Mouse (Mus musculus) cortical plate, adult 2 months (tissue): ENCODE data around the gene Szrd1. TPM values are rescaled to one million over a fixed set of nuclear protein-coding genes. Genes with fewer than 3 reads are reported as not detected.

Source experiments
- H3K27ac ChIP-seq: fragments of 200-500 bp; 2 replicates; pipeline ENCODE4 v1.5.1; 2012; ENCODE audit warnings: low read length, control low read depth, inconsistent platforms; ENCODE audit not compliant: insufficient read depth
- H3K4me1 ChIP-seq: fragments of 200-500 bp; 2 replicates; pipeline ENCODE4 v1.6.1; 2011; ENCODE audit warnings: low read length; ENCODE audit not compliant: control insufficient read depth, insufficient read depth
- H3K4me3 ChIP-seq: fragments of 200-500 bp; 2 replicates; pipeline ENCODE4 v1.5.1; 2011; ENCODE audit warnings: mild to moderate bottlenecking, low read length, control low read depth; ENCODE audit not compliant: insufficient read depth
- CTCF ChIP-seq: fragments of 200-500 bp; IDR thresholded peaks from 2 replicates; pipeline ENCODE4 v1.5.1; 2011; ENCODE audit warnings: mild to moderate bottlenecking, control low read depth, low read length; ENCODE audit not compliant: insufficient read depth; ENCODE audit errors: extremely low read depth
- POLR2A ChIP-seq: fragments of 200-500 bp; IDR thresholded peaks from 2 replicates; pipeline ENCODE4 v1.6.1; 2011; ENCODE audit warnings: mild to moderate bottlenecking, low read length, control low read depth; ENCODE audit not compliant: insufficient read depth; ENCODE audit errors: extremely low read depth
- polyA plus RNA-seq: library from polyadenylated mRNA; depleted of rRNA; stranded (reverse); fragments of >200 nt; gene quantifications from 2 replicates; pipeline ENCODE4 v1.2.3, GENCODE M21; 2012

The Szrd1 gene
- polyA plus RNA-seq, 1 experiment, result 19.4 TPM

DNA sequence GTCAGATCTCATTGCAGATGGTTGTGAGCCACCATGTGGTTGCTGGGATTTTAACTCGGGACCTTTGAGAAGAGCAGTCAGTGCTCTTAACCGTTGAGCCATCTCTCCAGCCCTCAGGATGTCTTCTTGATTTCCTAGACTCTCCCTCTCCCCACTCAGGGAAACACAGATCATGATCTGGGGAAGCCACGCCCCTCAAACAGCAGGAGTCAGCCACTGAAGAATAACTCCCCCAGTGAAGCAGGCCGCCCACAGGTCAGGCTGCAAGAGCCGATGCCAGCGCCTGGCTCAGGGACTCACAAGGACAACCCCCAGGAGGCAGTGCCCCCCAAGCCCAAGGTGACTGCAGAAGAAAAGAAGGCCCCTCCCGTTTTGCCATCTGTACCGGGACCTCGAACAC, 42.9 kb downstream of the Szrd1 start:
- H3K27ac ChIP-seq, result no peak overlapping the region
- 0 out of 2 replicates have a peak, but pooled peaks cover 1% of the 10 kb centered on the region for H3K4me1 ChIP-seq
- H3K4me3 ChIP-seq, result no peak overlapping the region
- TF ChIP-seq POLR2A, result no peak
- no peak for TF ChIP-seq CTCF

DNA sequence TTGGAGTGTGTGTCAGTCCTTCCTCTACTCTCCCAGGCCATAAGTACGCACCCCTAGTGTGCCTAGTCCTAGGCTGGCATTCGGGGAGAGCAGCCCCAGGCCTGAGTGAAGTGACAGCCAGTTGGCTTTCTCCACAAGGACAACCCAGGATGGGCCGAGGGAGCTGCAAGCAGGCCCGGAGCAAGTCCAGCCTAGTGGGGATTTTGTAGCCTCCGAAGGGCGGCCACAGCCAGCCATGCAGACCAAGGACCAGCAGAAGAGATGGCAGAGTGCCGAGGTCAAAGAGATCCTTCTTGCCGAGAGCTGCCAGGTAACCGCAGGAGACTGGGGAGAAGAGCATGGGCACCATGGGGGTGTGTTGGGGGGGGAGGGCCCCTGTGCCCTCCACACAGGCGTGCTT, 44.6 kb downstream of the Szrd1 start:
- H3K4me3 ChIP-seq, result no peak overlapping the region
- TF ChIP-seq POLR2A, result no peak
- TF ChIP-seq CTCF, result no peak
- H3K27ac ChIP-seq, result no peak overlapping the region
- 0 out of 2 replicates have a peak, but pooled peaks cover 1% of the 10 kb centered on the region for H3K4me1 ChIP-seq

- H3K4me1 ChIP-seq, result no peaks in the 10 kb centered on the region
- no peak overlapping the region for H3K4me3 ChIP-seq
- no peak overlapping the region for H3K27ac ChIP-seq
- TF ChIP-seq CTCF (no peak), POLR2A (peak; percentile 68)
Observed at GRCm38 (mm10) chr4:141088714-141089113, 50.9 kb downstream of the Szrd1 start.

DNA sequence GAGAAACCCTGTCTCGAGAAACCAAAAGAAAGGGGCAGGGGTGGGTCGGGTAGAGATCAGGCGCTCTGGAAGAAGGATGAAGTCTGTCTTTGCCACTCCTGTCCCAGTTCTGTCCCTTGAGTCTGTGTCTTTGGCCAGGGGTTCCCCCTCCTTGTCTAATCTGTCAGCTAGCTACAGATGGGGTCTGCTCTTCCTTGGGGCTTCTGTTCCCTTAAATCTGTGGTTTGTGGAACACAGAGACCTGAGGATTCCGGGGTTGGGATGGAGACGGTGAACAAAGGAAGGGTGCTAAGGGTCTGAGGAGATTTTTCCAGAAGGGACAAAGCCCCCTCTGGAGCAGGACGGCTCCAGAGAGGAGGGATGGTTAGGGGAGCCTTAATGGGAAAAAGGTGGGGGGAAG, 51.5 kb downstream of the Szrd1 start, which contains the start of gene Spata21:
Gene Spata21 (plus strand): TSS at position 301 of the 400 bp plus-strand sequence.
- Histone ChIP-seq H3K4me1 (no peaks in the 10 kb centered on the region), H3K4me3 (no peak within 1 kb of the TSS), H3K27ac (no peak within 1 kb of the TSS)
- TF ChIP-seq CTCF (no peak), POLR2A (no peak)

DNA sequence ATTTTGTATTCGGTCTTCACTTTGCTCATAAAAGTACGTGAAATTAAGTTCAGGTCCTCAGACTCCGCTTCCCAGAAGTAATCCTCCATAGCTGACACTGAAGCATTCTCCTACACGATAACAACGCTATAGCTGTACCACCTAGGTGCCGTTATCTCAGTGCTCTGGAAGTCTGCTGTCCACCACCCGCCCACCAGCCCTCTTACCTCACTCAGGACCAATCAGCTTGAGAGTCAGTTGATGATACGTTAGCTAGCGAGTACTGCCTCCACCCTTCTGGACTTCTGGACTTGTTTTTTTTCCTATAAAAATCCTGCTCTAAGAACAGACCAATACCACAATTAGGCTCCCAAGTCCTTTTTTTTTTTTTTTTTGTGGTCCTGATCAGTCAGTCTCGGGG, 52.7 kb downstream of the Szrd1 start:
- Histone ChIP-seq H3K4me3 (no peak overlapping the region), H3K27ac (no peak overlapping the region), H3K4me1 (no peaks in the 10 kb centered on the region)
- TF ChIP-seq CTCF, result no peak
- TF ChIP-seq POLR2A, result no peak

- no peak overlapping the region; the same call in 1 of the 2 replicates for H3K4me3 ChIP-seq
- no peak overlapping the region for H3K27ac ChIP-seq
- H3K4me1 ChIP-seq, result peaks cover 12% of the 10 kb centered on the region
- no peak for TF ChIP-seq CTCF
Observed at GRCm38 (mm10) chr4:141078510-141079137, 61.0 kb downstream of the Szrd1 start.

- Histone ChIP-seq H3K4me1 (peaks cover 12% of the 10 kb centered on the region), H3K4me3 (peak within 1 kb of the TSS; percentile 81), H3K27ac (peak within 1 kb of the TSS; percentile 67; the same call in 1 of the 2 replicates)
- TF ChIP-seq CTCF (peak; percentile 43; the same call in 1 of the 2 replicates), POLR2A (peak; percentile 99)
Observed at GRCm38 (mm10) chr4:141077681-141078509, 61.7 kb downstream of the Szrd1 start, which contains the start of gene Necap2. TSS of gene Necap2 (minus strand) at chr4:141078357.

GRCm38 (mm10) chr4:141076761-141077506, 62.6 kb downstream of the Szrd1 start:
- H3K4me1 ChIP-seq, result peaks cover 12% of the 10 kb centered on the region
- H3K4me3 ChIP-seq, result peak overlapping the region; percentile 81
- H3K27ac ChIP-seq, result no peak overlapping the region
- TF ChIP-seq POLR2A (no peak), CTCF (no peak)

DNA sequence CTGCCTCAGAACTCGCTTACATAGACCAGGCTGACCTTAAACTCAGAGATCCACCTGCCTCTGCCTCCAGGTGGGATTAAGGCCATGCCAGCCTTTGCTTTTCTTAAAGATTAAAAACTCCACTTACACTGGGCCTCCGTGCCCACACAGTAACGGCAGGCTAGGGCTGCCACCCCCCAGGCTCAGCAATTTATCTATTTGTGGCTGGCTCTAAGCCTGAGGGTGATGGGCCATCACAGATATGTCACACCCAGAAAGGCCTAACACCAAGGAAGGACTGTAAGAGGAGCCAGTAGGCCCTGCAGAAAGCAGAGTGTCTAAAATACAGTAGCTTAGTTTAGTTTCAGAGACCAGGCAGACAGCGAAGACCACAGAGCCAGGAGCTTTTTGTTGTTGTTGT, 65.5 kb downstream of the Szrd1 start:
- H3K4me1 ChIP-seq, result peaks cover 12% of the 10 kb centered on the region
- no peak overlapping the region for H3K27ac ChIP-seq
- H3K4me3 ChIP-seq, result no peak overlapping the region
- TF ChIP-seq POLR2A (no peak), CTCF (no peak)
